Mouse (Mus musculus): ENCODE results near the gene Epb41l2. TPM values are rescaled to one million over a fixed set of nuclear protein-coding genes. Genes with fewer than 3 reads are reported as not detected.

The Epb41l2 gene
- total RNA-seq, 2 experiments from 2014 or later, result 95.8 to 111 TPM

Other genes with a start within 250 kb of the Epb41l2 start
- 100 to 1,000 TPM in 1 of 2 experiments, 10 to 100 TPM in 1; 86.7 to 110 TPM for gene Akap7, start 51.9 kb upstream of the Epb41l2 start, total RNA-seq (2021)
- 10 to 100 TPM in 1 of 2 experiments, 1 to 10 TPM in 1; 4.8 to 15.5 TPM for gene Smlr1, start 176.5 kb downstream of the Epb41l2 start, total RNA-seq (2021)